Mouse (Mus musculus) CD4-positive, CD25-positive, alpha-beta regulatory T cell, adult 2 months (primary cell): ENCODE measurements at regions not wholly inside any gene's neighbourhood (a gene's known extent, or its start where the extent isn't known, plus 50 kb on each side); places are given as distances from the start of the nearest gene placed in this dataset.

Experiments
- DNase-seq: peaks from one replicate; pipeline ENCODE4 v3.0.0-alpha.2; 2012; ENCODE audit warnings: low read depth, low spot score

- DNase-seq = no peak
These were observed 2121.0 kb downstream of the Gm37988 start for GRCm38 (mm10) chr1:6928658-6929057.

- DNase-seq = no peak
These were observed 2124.2 kb downstream of the Gm37988 start for GRCm38 (mm10) chr1:6931876-6932275.

GRCm38 (mm10) chr1:6969838-6970237 lies 2162.1 kb downstream of the Gm37988 start:
- no peak for DNase-seq

GRCm38 (mm10) chr1:6973749-6974327 lies 2166.1 kb downstream of the Gm37988 start:
- DNase-seq = no peak

DNA sequence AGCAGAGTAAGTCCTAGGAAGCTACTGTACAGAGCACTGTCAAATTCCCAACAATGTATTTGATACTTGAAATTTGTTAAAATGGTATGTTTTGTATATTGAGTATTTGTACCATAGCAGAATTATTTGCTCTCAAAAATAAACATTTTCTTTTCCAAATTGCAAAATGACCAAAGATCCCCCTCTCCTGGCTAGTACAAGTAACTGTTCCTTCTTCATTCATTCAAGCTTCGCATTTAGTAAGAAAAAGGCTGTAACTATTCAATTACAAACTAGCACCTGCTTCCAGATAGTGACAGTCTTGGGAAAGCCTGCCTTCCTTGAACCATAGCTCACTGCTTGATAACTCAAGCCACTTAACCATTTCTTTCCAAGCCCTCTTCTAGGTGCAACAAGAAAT lies 2171.9 kb downstream of the Gm37988 start:
- DNase-seq = no peak

GRCm38 (mm10) chr1:6984226-6984625 lies 2176.5 kb downstream of the Gm37988 start:
- no peak for DNase-seq

- peak; percentile 8 for DNase-seq
These were observed 2189.9 kb downstream of the Gm37988 start for GRCm38 (mm10) chr1:6997611-6998010.

DNA sequence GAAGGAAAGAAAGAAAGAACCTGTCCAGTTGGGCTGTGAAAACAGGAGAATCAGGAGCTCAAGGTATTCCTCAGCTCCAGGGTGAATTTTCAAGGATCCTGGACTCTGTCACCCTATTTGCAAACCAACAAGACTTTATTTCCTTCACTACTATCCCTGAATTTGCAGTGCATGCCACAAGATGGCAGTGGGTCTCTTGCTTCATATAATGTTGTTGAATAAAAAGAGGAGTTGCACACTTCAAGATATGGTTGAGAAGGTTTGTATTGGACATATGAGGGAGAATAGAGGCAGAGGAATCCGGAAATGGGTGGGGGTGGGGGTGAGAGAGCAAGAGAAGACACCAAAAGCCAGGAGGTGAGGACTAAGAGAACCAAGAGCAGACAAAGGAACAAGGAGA lies 2202.5 kb downstream of the Gm37988 start:
- peak; percentile 39 for DNase-seq
